Mouse (Mus musculus) ES-Bruce4 (cell line): ENCODE results near the gene Lekr1.

ENCODE experiments used
- CTCF ChIP-seq: IDR thresholded peaks from one replicate; pipeline ENCODE4 v1.8.1; 2011; ENCODE audit warnings: low read depth, low read length
- POLR2A ChIP-seq: IDR thresholded peaks from one replicate; pipeline ENCODE4 v1.8.1; 2011; ENCODE audit warnings: low read length; ENCODE audit not compliant: insufficient read depth

DNA sequence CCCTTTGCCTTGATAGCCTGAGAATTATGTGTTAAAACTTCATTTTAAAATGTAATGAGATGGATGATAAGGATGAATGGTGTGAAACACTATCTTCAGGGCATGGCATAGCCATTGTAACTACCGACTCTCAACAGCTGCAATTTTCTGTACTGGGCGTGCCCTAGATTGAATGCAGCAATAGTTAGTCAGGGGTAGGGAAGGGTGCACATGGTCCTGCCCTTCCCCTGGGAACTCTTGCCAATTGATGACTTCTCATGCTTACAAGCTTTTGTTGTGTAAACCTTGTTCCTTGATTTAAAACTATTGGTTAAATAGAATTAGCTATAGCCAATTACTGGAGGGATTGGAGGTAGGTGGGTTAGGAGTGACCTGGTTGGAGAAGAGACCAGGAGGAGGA, 23.1 kb upstream of the Lekr1 start:
- TF ChIP-seq CTCF = no peak
- no peak for TF ChIP-seq POLR2A
